Comparison of ENCODE assay signal across 8 mouse cellular contexts in the genomic region with DNA sequence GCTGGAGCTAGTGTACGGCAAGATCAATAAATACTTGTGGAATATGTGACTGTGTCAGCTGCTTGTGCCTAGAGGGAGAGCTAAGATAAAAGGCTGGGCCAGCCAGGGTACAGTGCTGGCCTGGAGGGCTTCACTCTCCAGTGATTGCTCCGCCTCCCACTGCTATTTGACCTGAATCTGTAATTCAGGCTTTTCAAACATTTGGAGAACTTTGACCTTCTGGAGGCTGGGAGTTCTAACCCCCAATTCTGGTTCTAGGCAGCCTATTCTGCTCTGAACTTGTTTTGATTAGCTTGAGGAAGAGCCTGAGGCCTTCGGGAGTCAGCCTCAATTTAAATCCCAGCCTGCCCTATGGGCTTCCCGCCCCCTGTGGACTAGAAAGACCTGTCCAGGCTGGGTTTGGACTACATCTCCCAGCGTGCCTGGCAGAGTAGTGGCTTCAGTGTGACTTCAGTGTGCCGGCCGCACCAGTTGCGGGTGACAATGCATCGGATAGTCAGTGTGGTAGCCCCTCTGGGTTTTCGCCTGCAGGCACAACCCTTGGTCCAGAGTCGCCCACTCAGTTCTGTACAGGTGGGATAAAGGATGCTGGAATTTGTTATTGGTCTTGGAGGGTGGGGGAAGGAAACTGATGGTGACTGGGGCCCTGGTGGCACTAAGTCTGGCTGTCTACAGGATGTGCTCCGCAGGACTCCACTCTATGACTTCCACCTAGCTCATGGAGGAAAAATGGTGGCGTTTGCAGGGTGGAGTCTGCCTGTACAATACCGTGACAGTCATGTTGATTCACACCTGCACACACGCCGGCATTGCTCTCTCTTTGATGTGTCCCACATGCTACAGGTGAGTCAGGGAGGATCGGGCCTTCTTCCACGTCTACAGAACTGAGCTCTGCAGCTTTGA. TPM values are rescaled to one million over a fixed set of nuclear protein-coding genes. Genes with fewer than 3 reads are reported as not detected.
A peak's percentile ranks its signal among the peaks of the same experiment; 100 is the strongest.
DNase-seq lines count a peak whose midpoint lies in the region; ATAC-seq and TF ChIP-seq lines count a peak whose summit lies in the region.

TSS of gene Amt (plus strand) at position 401 of the 903 bp plus-strand sequence.

- DNase-seq in urinary bladder, adult 2 months (ENCODE audit: low spot score): no peak
- DNase-seq in urinary bladder, adult 18-20 months (ENCODE audit: low spot score in 2 of 2): no peak
- DNase-seq in embryonic facial prominence, embryonic 10.5 days (ENCODE audit: low spot score): peak; percentile 80
- DNase-seq in MN1 (ENCODE audit: low spot score): no peak
- DNase-seq in adrenal gland, adult 8-10 months: no peak

- ATAC-seq in intestine, embryonic 15.5 days: peak; percentile 89
- peak; percentile 64 for ATAC-seq in limb, embryonic 12.5 days (ENCODE audit: insufficient number of reproducible peaks, insufficient read depth, low FRiP score, low TSS enrichment, low read depth)

- peak within 1 kb of the TSS; percentile 43 for H3K4me2 ChIP-seq in intestine, embryonic 15.5 days (replicated peaks)
- peak within 1 kb of the TSS; percentile 48 for H3K4me2 ChIP-seq in limb, embryonic 12.5 days
- no peak within 1 kb of the TSS for H3K4me2 ChIP-seq in myocyte (ENCODE audit: low read depth)

- H3ac ChIP-seq in myocyte (ENCODE audit: control insufficient read depth, insufficient read length): no peak within 1 kb of the TSS

- no peaks in the 10 kb centered on the region for H3K79me2 ChIP-seq in myocyte (ENCODE audit: control insufficient read depth, insufficient read depth)

- H3K9ac ChIP-seq in intestine, embryonic 15.5 days: peak within 1 kb of the TSS; percentile 42; the same call in 1 of the 2 replicates
- H3K9ac ChIP-seq in limb, embryonic 12.5 days (replicated peaks): peak within 1 kb of the TSS; percentile 45; the same call in 1 of the 2 replicates

- TF ChIP-seq POLR2A in myocyte (IDR thresholded peaks at IDR 0.05; ENCODE audit: insufficient read length, low read depth): no peak

- peaks cover 22% of the 10 kb centered on the region for H3K4me1 ChIP-seq in embryonic facial prominence, embryonic 10.5 days
- H3K4me1 ChIP-seq in intestine, embryonic 15.5 days (replicated peaks): peaks cover 3% of the 10 kb centered on the region; the same call in 1 of the 2 replicates
- peaks cover 12% of the 10 kb centered on the region for H3K4me1 ChIP-seq in limb, embryonic 12.5 days (replicated peaks)

- no peaks in the 10 kb centered on the region for H3K27me3 ChIP-seq in embryonic facial prominence, embryonic 10.5 days (replicated peaks; ENCODE audit: low read depth, poor library complexity, severe bottlenecking)
- no peaks in the 10 kb centered on the region for H3K27me3 ChIP-seq in intestine, embryonic 15.5 days (replicated peaks)
- H3K27me3 ChIP-seq in limb, embryonic 12.5 days: no peaks in the 10 kb centered on the region
- H3K27me3 ChIP-seq in myocyte (ENCODE audit: control insufficient read depth, insufficient read depth, insufficient read length): no peaks in the 10 kb centered on the region

- no peaks in the 10 kb centered on the region for H3K9me3 ChIP-seq in embryonic facial prominence, embryonic 10.5 days
- no peaks in the 10 kb centered on the region for H3K9me3 ChIP-seq in intestine, embryonic 15.5 days
- H3K9me3 ChIP-seq in limb, embryonic 12.5 days: no peaks in the 10 kb centered on the region

- 19% methylated on average over 18 of the region's 18 CpGs for WGBS in embryonic facial prominence, embryonic 10.5 days
- WGBS in intestine, embryonic 15.5 days: 25% methylated on average over 18 of the region's 18 CpGs
- 24% methylated on average over 18 of the region's 18 CpGs for WGBS in limb, embryonic 12.5 days

- peaks cover 47% of the 10 kb centered on the region for H3K36me3 ChIP-seq in embryonic facial prominence, embryonic 10.5 days (replicated peaks)
- H3K36me3 ChIP-seq in intestine, embryonic 15.5 days: no peaks in the 10 kb centered on the region
- peaks cover 35% of the 10 kb centered on the region for H3K36me3 ChIP-seq in limb, embryonic 12.5 days
- peaks cover 4% of the 10 kb centered on the region for H3K36me3 ChIP-seq in myocyte (ENCODE audit: control insufficient read depth, insufficient read depth)

- H3K27ac ChIP-seq in embryonic facial prominence, embryonic 10.5 days (replicated peaks): peak within 1 kb of the TSS; percentile 85
- H3K27ac ChIP-seq in intestine, embryonic 15.5 days: peak within 1 kb of the TSS; percentile 82
- H3K27ac ChIP-seq in limb, embryonic 12.5 days: no peak within 1 kb of the TSS

- peak within 1 kb of the TSS; percentile 58 for H3K4me3 ChIP-seq in embryonic facial prominence, embryonic 10.5 days
- H3K4me3 ChIP-seq in intestine, embryonic 15.5 days (replicated peaks): peak within 1 kb of the TSS; percentile 18
- H3K4me3 ChIP-seq in limb, embryonic 12.5 days (replicated peaks): peak within 1 kb of the TSS; percentile 31
- no peak within 1 kb of the TSS for H3K4me3 ChIP-seq in myocyte

TF ChIP-seq in myocyte, 11 proteins besides CTCF, POLR2A, EP300 and RAD21:
- peak; percentile 34 for TF ChIP-seq POLR2AphosphoS2 (IDR thresholded peaks at IDR 0.05; ENCODE audit: insufficient read length, low read depth)
- TF ChIP-seq CEBPB (IDR thresholded peaks at IDR 0.05; ENCODE audit: insufficient read depth, poor library complexity, severe bottlenecking): no peak

RNA-seq across cellular contexts. Expression of gene Amt, which starts in this region (rescaled TPM):
- 34.0 and 35.5 TPM in 2 replicates for polyA plus RNA-seq in urinary bladder, adult 2 months (2012; rRNA removed)
- polyA plus RNA-seq in embryonic facial prominence, embryonic 10.5 days (2016; fragmentation: Nextera tagmentation; extraction: Ambion mirVana): 35.9 and 40.8 TPM in 2 replicates
- 20.9 and 23.2 TPM in 2 replicates for polyA plus RNA-seq in intestine, embryonic 15.5 days (2015; fragmentation: Nextera tagmentation; extraction: Ambion mirVana)
- polyA plus RNA-seq in limb, embryonic 12.5 days (2016; fragmentation: Nextera tagmentation; extraction: Ambion mirVana): 13.3 and 17.0 TPM in 2 replicates
- 2.1 TPM for polyA plus RNA-seq in myocyte (2012; fragmentation: generic; extraction: Trizol)
- 10 to 100 TPM in 2 of 4 experiments, 1 to 10 TPM in 2; 3.8 to 10.9 (median 7.1) TPM for total RNA-seq in adrenal gland, adult 8-10 months (2022)
